Mouse (Mus musculus): ENCODE data around the gene Ppard.
"Not testable (repeated sequence)": the region's sequence is repeated elsewhere in the genome, so short reads cannot be mapped to it uniquely, and the experiment has no call there.

The Ppard gene

GRCm38 (mm10) chr17:28317725-28318124 is 85.2 kb downstream of the Ppard start:
- no peak for DNase-seq

- DNase-seq = no peak
Measured at GRCm38 (mm10) chr17:28321700-28322099, 89.2 kb downstream of the Ppard start.

GRCm38 (mm10) chr17:28323786-28324185 is 91.3 kb downstream of the Ppard start:
- no peak for DNase-seq

- DNase-seq = not testable (repeated sequence)
Measured at GRCm38 (mm10) chr17:28324416-28324815, 91.9 kb downstream of the Ppard start.

- no peak for DNase-seq
Measured at GRCm38 (mm10) chr17:28325751-28326150, 93.3 kb downstream of the Ppard start.

- no peak for DNase-seq
Measured at GRCm38 (mm10) chr17:28326951-28327350, 94.5 kb downstream of the Ppard start.

GRCm38 (mm10) chr17:28327673-28328325 is 95.3 kb downstream of the Ppard start:
- no peak for DNase-seq

GRCm38 (mm10) chr17:28328366-28328928 is 95.9 kb downstream of the Ppard start, which contains the start of gene Rpl10a:
TSS of gene Rpl10a (plus strand) at chr17:28328471.
- DNase-seq = peak; percentile 99

- DNase-seq = peak in 1 of 2 experiments; percentile 46
Measured at GRCm38 (mm10) chr17:28328946-28329345, 96.4 kb downstream of the Ppard start.

- peak in 1 of 2 experiments; percentile 31 for DNase-seq
Measured at GRCm38 (mm10) chr17:28329503-28330231, 97.2 kb downstream of the Ppard start.

GRCm38 (mm10) chr17:28330232-28330546 is 97.7 kb downstream of the Ppard start:
- no peak for DNase-seq

GRCm38 (mm10) chr17:28330590-28330989 is 98.1 kb downstream of the Ppard start:
- DNase-seq = not testable (repeated sequence)

- peak in 1 of 2 experiments; percentile 36 for DNase-seq
Measured at GRCm38 (mm10) chr17:28331241-28332112, 99.0 kb downstream of the Ppard start.

GRCm38 (mm10) chr17:28332113-28332914 is 99.8 kb downstream of the Ppard start:
- peak in 1 of 2 experiments; percentile 41 for DNase-seq

- peak in 1 of 2 experiments; percentile 61 for DNase-seq
Measured at GRCm38 (mm10) chr17:28332915-28333546, 100.5 kb downstream of the Ppard start.

GRCm38 (mm10) chr17:28335267-28335666 is 102.8 kb downstream of the Ppard start:
- DNase-seq = peak in 1 of 2 experiments; percentile 1

- DNase-seq = no peak
Measured at GRCm38 (mm10) chr17:28337547-28337946, 105.0 kb downstream of the Ppard start.

GRCm38 (mm10) chr17:28340578-28340977 is 108.1 kb downstream of the Ppard start:
- DNase-seq = no peak

- DNase-seq = peak; percentile 94 to 97
Measured at GRCm38 (mm10) chr17:28341091-28341490, 108.6 kb downstream of the Ppard start.

GRCm38 (mm10) chr17:28344050-28344607 is 111.6 kb downstream of the Ppard start:
- DNase-seq = peak; percentile 73 to 79

GRCm38 (mm10) chr17:28344670-28345069 is 112.2 kb downstream of the Ppard start:
- no peak for DNase-seq

Measured in kidney, postnatal 4 days (tissue).